Comparison of ENCODE assay signal across 9 mouse cellular contexts in the genomic region with DNA sequence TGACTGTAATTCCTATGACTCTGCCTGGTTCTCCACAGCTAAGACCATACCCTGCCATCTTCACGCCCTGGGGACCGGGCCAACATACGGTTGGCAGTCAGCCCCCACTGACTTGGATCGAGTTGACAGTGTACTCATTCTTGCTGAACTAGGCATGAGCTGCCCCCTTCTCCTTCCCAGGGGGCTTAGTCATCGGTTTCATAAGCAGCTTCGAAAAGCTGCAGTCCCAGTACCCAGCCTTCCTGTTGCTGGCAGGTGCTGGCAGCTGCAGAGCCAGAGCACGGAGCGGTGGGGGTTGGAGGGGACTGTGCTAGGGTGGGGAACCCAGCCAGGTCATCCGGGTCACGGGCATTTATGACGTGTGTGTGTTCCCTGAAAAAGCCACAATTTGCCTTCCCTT. TPM values are rescaled to one million over a fixed set of nuclear protein-coding genes. Genes with fewer than 3 reads are reported as not detected.
DNase-seq lines count a peak whose midpoint lies in the region; ATAC-seq and TF ChIP-seq lines count a peak whose summit lies in the region.
"Had no signal": no experiment of that assay in that cellular context is flagged by ENCODE, and none has a peak within 500 bp of the region (broad histone marks: within the 10 kb centered on the region; RNA-seq: fewer than 3 reads in every experiment).

No protein-coding gene starts in this region.

- DNase-seq in midbrain, embryonic 10.5 days (ENCODE audit: low spot score) = no peak
- peak; percentile 20 to 60 for DNase-seq in adrenal gland, postnatal 36 days
- peak; percentile 69 for DNase-seq in gastrocnemius, adult 18-20 months (ENCODE audit: low spot score)
- DNase-seq in layer of hippocampus, adult 8-10 months (ENCODE audit: low spot score in 2 of 2) = peak; percentile 32 to 39
- DNase-seq in right cerebral cortex, postnatal 10 days (ENCODE audit: low spot score in 2 of 2) = peak; percentile 70 to 76
- no peak for DNase-seq in kidney, adult 2 months
- DNase-seq in embryo, embryonic 10 days (ENCODE audit: low spot score) = no peak

- H3K27ac ChIP-seq in midbrain, embryonic 10.5 days (replicated peaks) = peak overlapping the region; percentile 86
- H3K27ac ChIP-seq in midbrain, embryonic 13.5 days = no peak overlapping the region
- H3K27ac ChIP-seq in kidney, adult 2 months (ENCODE audit: insufficient read depth, low read depth, low read length) = no peak overlapping the region
- H3K27ac ChIP-seq: limb, embryonic 12.5 days had no signal

- no peaks in the 10 kb centered on the region for H3K9me3 ChIP-seq in midbrain, embryonic 10.5 days (replicated peaks)
- no peaks in the 10 kb centered on the region for H3K9me3 ChIP-seq in midbrain, embryonic 13.5 days
- H3K9me3 ChIP-seq: limb, embryonic 12.5 days had no signal

- no peak for ATAC-seq in midbrain, embryonic 13.5 days

- H3K27me3 ChIP-seq in midbrain, embryonic 10.5 days (ENCODE audit: low read depth, poor library complexity, severe bottlenecking) = no peaks in the 10 kb centered on the region
- no peaks in the 10 kb centered on the region for H3K27me3 ChIP-seq in midbrain, embryonic 13.5 days
- H3K27me3 ChIP-seq in kidney, adult 2 months (replicated peaks; ENCODE audit: control insufficient read depth, insufficient read depth, low read length) = no peaks in the 10 kb centered on the region
- H3K27me3 ChIP-seq: limb, embryonic 12.5 days had no signal

- no peak overlapping the region for H3K9ac ChIP-seq in midbrain, embryonic 13.5 days (replicated peaks)
- H3K9ac ChIP-seq: limb, embryonic 12.5 days had no signal

- H3K4me2 ChIP-seq in midbrain, embryonic 13.5 days (replicated peaks) = no peak overlapping the region

- no peak for TF ChIP-seq POLR2A in kidney, adult 2 months (IDR thresholded peaks at IDR 0.05; ENCODE audit: low read depth, low read length)

- no peaks in the 10 kb centered on the region for H3K36me3 ChIP-seq in midbrain, embryonic 10.5 days
- H3K36me3 ChIP-seq in midbrain, embryonic 13.5 days = no peaks in the 10 kb centered on the region
- no peaks in the 10 kb centered on the region for H3K36me3 ChIP-seq in kidney, adult 2 months (ENCODE audit: control insufficient read depth, insufficient read depth, low read length)
- H3K36me3 ChIP-seq: limb, embryonic 12.5 days had no signal

- no peak overlapping the region for H3K4me3 ChIP-seq in midbrain, embryonic 10.5 days
- H3K4me3 ChIP-seq in midbrain, embryonic 13.5 days (replicated peaks) = no peak overlapping the region
- no peak overlapping the region for H3K4me3 ChIP-seq in kidney, adult 2 months (ENCODE audit: insufficient read depth, low read depth, low read length)
- H3K4me3 ChIP-seq: limb, embryonic 12.5 days had no signal

- H3K4me1 ChIP-seq in midbrain, embryonic 10.5 days = peaks cover 15% of the 10 kb centered on the region
- peaks cover 17% of the 10 kb centered on the region for H3K4me1 ChIP-seq in midbrain, embryonic 13.5 days (replicated peaks)
- no peaks in the 10 kb centered on the region for H3K4me1 ChIP-seq in kidney, adult 2 months (ENCODE audit: control insufficient read depth, insufficient read depth, low read length)

- 87% methylated on average over 11 of the region's 11 CpGs for WGBS in midbrain, embryonic 10.5 days
- 76% methylated on average over 11 of the region's 11 CpGs for WGBS in midbrain, embryonic 13.5 days
- WGBS in kidney, adult 2 months = 73% methylated on average over 11 of the region's 11 CpGs

- no peak for TF ChIP-seq CTCF in kidney, adult 2 months (conservative IDR thresholded peaks at IDR 0.05; ENCODE audit: insufficient read depth, insufficient read length, low read depth, low read length)

RNA-seq across cellular contexts. Expression of a gene that starts 27.5 kb away (rescaled TPM):
- polyA plus RNA-seq in midbrain, embryonic 10.5 days (2016; fragmentation: Nextera tagmentation; extraction: Ambion mirVana) = 0.49 TPM in 1 of 2 replicates, not detected in the other
- polyA plus RNA-seq in midbrain, embryonic 13.5 days (2015; fragmentation: Nextera tagmentation; extraction: Ambion mirVana) = 0.24 and 0.34 TPM in 2 replicates
- 10 to 100 TPM; 15.5 to 21.1 TPM for total RNA-seq in adrenal gland, postnatal 36 days (2021)
- total RNA-seq in gastrocnemius, adult 18-20 months (2021) = 1 to 10 TPM; 3.6 to 4.7 TPM
- total RNA-seq in layer of hippocampus, adult 8-10 months (2022) = 10 to 100 TPM; 41.8 to 54.1 (median 44.0) TPM
- polyA plus RNA-seq in kidney, adult 2 months (2012; rRNA removed) = 6.2 and 7.7 TPM in 2 replicates

Comparison
In these comparisons a context has a peak if more than half of its experiments do, and no peak if none do; other contexts are left out.
1. DNase-seq: peak in adrenal gland, postnatal 36 days (2 of 2), gastrocnemius, adult 18-20 months (single experiment), layer of hippocampus, adult 8-10 months (2 of 2) and right cerebral cortex, postnatal 10 days (2 of 2); none in midbrain, embryonic 10.5 days (single experiment), kidney, adult 2 months (single experiment) and embryo, embryonic 10 days (single experiment).